Mouse (Mus musculus): ENCODE results near the gene Gm12790.

DNA sequence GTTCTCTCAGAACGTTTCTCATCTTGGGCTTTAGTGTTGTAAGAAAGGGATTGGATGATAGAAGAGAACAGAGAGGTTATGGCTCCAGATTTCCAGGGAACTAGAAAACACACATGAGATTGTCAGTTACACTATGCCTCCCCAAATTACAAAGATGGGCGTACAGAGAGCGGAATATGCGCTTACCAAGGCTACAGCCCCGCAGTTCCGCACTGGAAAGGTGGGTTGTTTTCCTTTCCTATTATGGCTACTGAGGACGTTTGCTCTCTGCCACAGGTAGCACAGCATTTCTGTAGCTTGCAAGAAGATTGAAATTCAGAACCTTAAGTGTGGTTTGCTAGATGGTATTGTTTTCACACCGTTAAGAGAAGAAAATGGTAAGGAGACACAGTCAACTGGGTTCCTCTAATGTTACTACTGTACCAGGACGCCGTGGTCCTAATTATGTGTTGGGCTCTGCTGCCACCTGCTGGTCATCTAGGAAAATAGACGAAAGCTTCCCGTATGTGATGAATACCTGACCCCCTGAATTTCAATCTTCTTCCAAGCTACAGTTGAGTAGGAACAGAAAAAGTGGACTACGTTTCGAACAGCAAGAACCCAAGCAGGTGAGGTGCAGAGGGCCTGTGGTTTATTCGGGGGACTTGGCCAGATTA lies 17.5 kb upstream of the Gm12790 start:
- TF ChIP-seq CTCF (IDR thresholded peaks at IDR 0.05; ENCODE audit: low read depth), result peak; percentile 81
- TF ChIP-seq EP300 (IDR thresholded peaks at IDR 0.05; ENCODE audit: low read depth), result no peak

All from liver, postnatal 0 days (tissue).